Mouse (Mus musculus) right cerebral cortex, postnatal 10 days (tissue): Measurements from ENCODE around the gene Six4.
"Not testable (repeated sequence)": the region's sequence is repeated elsewhere in the genome, so short reads cannot be mapped to it uniquely, and the experiment has no call there.

Source experiments
- DNase-seq, 2 experiments: peaks; one replicate each; pipeline ENCODE4 v3.0.0; 2021; ENCODE audit warnings: low spot score in 2 of 2

The Six4 gene

GRCm38 (mm10) chr12:73088500-73088899, 24.8 kb downstream of the Six4 start:
- DNase-seq: no peak

DNA sequence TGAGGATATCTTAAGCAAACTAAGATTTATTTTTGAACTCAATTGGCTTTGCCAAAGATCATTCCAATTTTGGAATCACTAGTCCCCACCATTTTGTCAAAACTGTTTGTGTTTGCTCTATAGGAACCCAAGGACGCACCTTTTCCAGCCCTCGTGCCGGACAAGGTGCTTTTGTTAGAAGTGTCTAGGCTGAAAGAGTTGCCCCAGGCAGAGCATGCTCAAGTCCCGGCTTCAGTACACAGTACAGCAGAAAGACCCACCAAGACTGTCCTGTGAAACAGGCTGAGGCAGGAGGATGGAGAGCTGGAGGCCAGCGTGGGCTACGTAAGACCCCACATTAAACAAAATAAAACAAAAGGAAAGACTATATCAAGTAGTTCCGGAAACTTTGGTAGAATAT, 26.2 kb downstream of the Six4 start:
- DNase-seq: no peak

GRCm38 (mm10) chr12:73085739-73086630, 27.3 kb downstream of the Six4 start:
- DNase-seq: no peak

DNA sequence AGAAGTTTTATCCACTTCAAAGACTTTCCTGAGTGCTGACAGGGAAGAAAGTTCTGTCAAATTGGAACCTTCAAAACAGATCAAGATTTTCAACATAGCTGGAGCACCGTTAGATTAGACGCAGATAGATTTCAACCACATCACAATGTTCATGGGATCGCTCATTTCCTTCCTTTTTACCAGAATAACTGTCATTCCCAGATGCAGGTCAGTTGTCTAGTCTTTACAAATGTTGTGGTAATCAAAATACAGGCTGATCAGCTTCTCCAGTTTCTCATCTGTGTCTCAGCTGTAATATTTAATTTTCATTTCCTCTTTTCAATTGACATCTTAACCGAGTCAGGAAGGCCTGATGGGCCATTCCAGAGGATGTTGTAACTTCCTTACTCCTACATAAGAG, 29.5 kb downstream of the Six4 start:
- no peak for DNase-seq

GRCm38 (mm10) chr12:73081828-73082227, 31.4 kb downstream of the Six4 start:
- DNase-seq: not testable (repeated sequence)

DNA sequence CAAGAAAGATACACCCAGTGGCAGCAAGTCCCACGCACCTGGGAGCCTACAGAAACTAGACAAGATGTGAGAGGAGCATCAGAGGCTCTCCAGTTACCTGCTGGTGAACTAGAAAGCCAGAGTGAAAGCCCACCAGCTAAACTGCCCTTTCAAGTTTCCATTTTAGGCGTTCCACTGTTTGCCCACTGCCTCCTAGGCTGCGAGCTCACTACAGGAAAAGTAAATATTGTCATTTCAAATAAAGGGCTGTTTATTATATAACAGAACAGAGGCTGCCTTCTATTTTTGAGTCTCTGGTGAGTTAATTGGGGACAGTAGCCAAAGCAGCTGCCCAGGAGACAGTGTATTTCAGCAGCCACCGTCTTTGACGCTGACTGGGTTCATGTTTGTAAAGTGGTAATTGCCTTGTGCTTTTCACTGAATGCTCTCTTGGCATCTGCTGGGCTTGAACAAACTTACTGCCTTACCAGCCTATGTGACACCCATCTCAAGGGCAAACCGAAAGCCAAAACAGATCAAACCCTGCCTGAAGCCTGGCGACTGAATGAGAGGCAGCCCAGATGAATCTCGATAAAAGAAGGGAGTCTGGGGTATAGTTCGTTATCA, 52.3 kb downstream of the Six4 start:
- DNase-seq: no peak

DNA sequence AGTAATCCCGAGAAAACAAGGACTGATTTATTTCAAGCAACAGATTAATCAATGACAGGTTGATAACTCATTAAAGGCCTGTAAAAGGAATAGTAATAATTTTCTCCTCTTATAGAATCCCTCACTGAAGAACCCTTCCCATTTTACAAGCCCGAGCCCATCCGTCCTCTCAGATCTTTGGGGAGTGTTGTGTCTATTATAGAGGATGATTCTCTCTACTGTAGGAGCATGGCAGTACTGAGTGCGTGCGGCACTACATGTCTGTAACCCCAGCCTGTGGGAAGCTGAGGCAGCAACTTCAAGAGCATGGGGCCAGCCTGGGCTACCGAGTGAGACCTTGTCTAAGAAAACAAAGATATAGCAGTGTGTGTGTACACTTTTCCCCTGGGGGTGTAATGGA, 55.8 kb downstream of the Six4 start:
- no peak for DNase-seq

DNA sequence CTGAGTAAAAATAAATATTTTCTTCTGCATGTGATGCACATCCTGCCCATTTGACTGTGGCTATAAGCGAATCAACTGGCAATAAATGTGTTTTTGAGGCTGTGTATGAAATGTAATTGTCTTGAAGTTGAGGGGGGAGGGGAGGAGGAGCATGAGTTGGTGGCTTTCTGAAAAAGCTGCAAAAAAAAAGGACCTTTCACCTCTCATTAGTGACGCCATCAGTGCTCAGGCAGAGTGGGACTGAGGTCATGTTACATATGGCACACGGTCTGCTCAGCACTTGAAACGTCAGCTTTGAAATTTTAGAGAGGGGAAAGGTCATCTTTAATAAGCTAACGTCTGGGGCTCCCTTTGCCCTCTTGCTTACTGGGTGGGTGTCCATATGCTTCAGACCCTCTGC, 57.8 kb downstream of the Six4 start:
- DNase-seq: no peak

- DNase-seq: no peak
Measured at GRCm38 (mm10) chr12:73054576-73055185, 58.6 kb downstream of the Six4 start.

- DNase-seq: peak in 1 of 2 experiments; percentile 38
Measured at GRCm38 (mm10) chr12:73053668-73054241, 59.5 kb downstream of the Six4 start, which contains the start of gene Six1. TSS of gene Six1 (minus strand) at chr12:73053887.

- DNase-seq: no peak
Measured at GRCm38 (mm10) chr12:73052651-73053591, 60.3 kb downstream of the Six4 start.

GRCm38 (mm10) chr12:73052036-73052650, 61.1 kb downstream of the Six4 start:
- DNase-seq: no peak

DNA sequence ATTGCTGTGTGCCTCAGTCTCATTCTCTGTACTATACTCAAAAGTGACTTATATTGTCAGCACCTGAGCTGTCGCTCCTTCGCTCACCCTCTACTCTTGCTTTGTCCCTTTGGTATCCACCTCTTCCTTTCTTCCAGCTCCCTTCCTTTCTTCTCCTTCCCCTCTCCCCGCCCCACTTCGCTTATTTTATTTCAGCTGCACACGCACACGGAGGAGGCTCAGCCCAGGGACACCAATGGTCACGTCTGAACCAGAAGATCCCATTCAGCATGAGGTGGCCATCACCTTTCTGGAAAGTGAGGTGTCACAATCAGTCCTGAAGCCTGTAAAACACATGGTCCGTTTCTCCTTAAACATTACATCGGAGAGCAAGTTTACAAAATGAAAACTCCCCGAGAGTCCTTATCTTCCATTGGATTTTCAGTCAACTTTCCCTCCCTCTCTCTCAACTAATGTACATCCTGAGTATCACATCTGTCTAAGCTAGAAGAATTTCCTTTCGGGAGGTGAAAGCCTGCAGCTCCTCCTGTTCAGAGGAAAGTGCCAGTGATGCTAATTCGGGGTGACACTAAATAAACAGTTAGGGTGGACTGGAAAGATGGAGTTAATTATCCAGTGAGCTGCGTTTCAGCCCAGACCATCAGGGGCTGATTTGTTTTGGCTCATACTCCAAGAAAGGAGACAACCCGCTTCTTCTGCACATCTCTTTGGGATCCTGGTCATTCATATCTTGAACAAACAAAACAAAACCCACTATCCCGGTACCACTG, 62.3 kb downstream of the Six4 start:
- DNase-seq: no peak

GRCm38 (mm10) chr12:73050305-73050704, 63.0 kb downstream of the Six4 start:
- DNase-seq: no peak
